Mouse (Mus musculus) effector memory CD4-positive, alpha-beta T cell, adult 7 months (primary cell): ENCODE results near the gene Gabrp. TPM values are rescaled to one million over a fixed set of nuclear protein-coding genes. Genes with fewer than 3 reads are reported as not detected.

Source experiments
- polyA plus RNA-seq: library from polyadenylated mRNA; unstranded; fragments of 100-300 nt; shearing (Covaris generic); gene quantifications from one replicate; pipeline ENCODE4 v1.2.1, GENCODE M21; 2017

Gabrp gene
- polyA plus RNA-seq, result 0.11 TPM

DNA sequence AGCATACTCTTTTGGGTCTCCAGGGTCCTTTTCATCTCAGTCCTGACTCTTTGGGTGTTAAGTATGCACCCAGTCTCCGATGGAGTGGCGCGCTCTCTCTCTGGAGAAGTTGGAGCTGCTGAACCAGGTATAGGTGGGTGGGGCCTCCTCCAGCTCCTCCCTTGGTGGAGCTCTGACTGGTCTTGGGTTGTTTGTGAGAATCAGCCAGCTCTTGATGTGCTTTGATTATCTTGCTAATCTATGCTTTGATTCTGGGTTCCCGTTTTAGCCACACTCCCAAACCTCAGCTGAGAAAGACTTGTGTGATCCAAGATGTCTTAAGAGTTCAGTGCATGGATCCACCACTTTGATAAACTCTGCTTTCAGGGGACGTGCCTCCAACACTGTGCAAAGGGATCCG, at the start of gene Gabrp:
TSS of gene Gabrp (minus strand) at position 101 of the 400 bp plus-strand sequence.

DNA sequence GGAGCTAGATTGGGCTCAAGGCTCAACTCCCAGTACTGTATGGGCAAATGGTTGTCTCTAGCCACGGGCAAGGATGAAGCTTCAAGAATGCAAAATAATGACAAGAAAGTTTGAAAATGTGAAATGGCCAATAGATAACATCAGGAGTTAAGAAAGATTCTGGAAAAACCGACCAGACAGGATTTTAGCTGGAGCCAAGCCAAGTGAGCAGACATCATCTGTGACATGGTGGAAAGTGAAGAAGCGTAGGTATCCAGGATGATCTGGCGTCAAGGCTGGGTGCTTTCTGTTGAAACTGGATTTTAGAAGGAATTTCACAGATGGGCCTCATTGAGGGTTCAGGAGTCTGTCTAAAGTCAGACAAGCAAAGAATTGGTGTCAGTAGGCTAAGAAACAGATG, 20.2 kb upstream of the Gabrp start, which contains the start of gene D130052B06Rik:
TSS of gene D130052B06Rik (plus strand) at position 317 of the 400 bp plus-strand sequence.

DNA sequence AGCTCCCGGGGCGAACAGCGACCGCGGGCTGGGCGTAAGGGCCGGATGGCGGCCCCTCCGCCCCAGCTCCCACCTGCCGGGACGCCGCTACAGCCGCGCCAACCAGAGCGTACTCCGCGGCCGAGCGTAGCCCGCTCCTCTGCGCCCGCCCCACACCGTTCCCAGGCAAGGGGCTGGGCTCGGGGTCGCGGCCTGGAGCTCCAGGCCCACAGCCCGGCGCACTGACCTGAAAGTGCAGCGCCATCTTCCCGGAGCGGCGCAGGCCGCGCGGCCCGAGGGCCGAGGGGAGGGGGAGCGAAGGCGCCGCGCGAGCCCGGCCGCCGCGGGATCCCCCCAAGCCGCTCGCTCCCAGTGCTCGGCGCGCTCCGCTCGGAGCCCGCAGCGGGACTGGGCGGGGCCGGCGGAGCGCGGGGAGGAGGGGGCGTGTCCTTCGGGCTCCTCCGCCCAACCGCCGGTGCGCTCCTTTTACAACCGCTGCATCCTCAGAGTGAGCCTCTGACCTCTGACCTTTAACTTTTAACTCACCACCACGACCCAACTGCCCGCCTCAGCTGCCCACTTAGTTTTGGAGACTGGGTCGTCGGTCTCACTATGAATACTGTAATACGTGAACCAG, 65.3 kb downstream of the Gabrp start, which contains the start of gene Ranbp17:
TSS of gene Ranbp17 (minus strand) at position 371 of the 616 bp plus-strand sequence.

Other genes with a start within 250 kb of the Gabrp start
- 0.65 TPM for gene Ranbp17, start 65.2 kb downstream of the Gabrp start, polyA plus RNA-seq
- not detected for gene D130052B06Rik, start 20.3 kb upstream of the Gabrp start, polyA plus RNA-seq